Mouse (Mus musculus): ENCODE measurements around the gene Eps8l3. TPM values are rescaled to one million over a fixed set of nuclear protein-coding genes. Genes with fewer than 3 reads are reported as not detected.

Eps8l3 gene
- total RNA-seq (2014; fragmentation: Nextera tagmentation): not detected in 2 replicates
- total RNA-seq (2017): not detected in 2 replicates

- ATAC-seq (replicated peaks; ENCODE audit: poor library complexity, severe bottlenecking): no peak
Measured at GRCm38 (mm10) chr3:107877005-107877404, at the start of gene Eps8l3. Gene Eps8l3 (plus strand): TSS chr3:107877229.

GRCm38 (mm10) chr3:107827873-107828405 is 49.1 kb upstream of the Eps8l3 start:
- no peak for ATAC-seq (replicated peaks; ENCODE audit: poor library complexity, severe bottlenecking)

- ATAC-seq (replicated peaks; ENCODE audit: poor library complexity, severe bottlenecking): peak; percentile 14; the same call in 1 of the 2 replicates
Measured at GRCm38 (mm10) chr3:107828518-107828917, 48.5 kb upstream of the Eps8l3 start.

GRCm38 (mm10) chr3:107828997-107829396 is 48.0 kb upstream of the Eps8l3 start:
- ATAC-seq (replicated peaks; ENCODE audit: poor library complexity, severe bottlenecking): no peak

GRCm38 (mm10) chr3:107829625-107830024 is 47.4 kb upstream of the Eps8l3 start:
- ATAC-seq (replicated peaks; ENCODE audit: poor library complexity, severe bottlenecking): no peak

GRCm38 (mm10) chr3:107831875-107832554 is 45.0 kb upstream of the Eps8l3 start:
- no peak for ATAC-seq (replicated peaks; ENCODE audit: poor library complexity, severe bottlenecking)

GRCm38 (mm10) chr3:107832645-107833044 is 44.4 kb upstream of the Eps8l3 start:
- peak; percentile 54 for ATAC-seq (replicated peaks; ENCODE audit: poor library complexity, severe bottlenecking)

GRCm38 (mm10) chr3:107833370-107833769 is 43.7 kb upstream of the Eps8l3 start:
- no peak for ATAC-seq (replicated peaks; ENCODE audit: poor library complexity, severe bottlenecking)

- ATAC-seq (replicated peaks; ENCODE audit: poor library complexity, severe bottlenecking): no peak
Measured at GRCm38 (mm10) chr3:107833872-107834341, 43.1 kb upstream of the Eps8l3 start.

GRCm38 (mm10) chr3:107835301-107835700 is 41.7 kb upstream of the Eps8l3 start:
- no peak for ATAC-seq (replicated peaks; ENCODE audit: poor library complexity, severe bottlenecking)

GRCm38 (mm10) chr3:107839855-107840254 is 37.2 kb upstream of the Eps8l3 start:
- ATAC-seq (replicated peaks; ENCODE audit: poor library complexity, severe bottlenecking): no peak

GRCm38 (mm10) chr3:107840855-107841254 is 36.2 kb upstream of the Eps8l3 start:
- ATAC-seq (replicated peaks; ENCODE audit: poor library complexity, severe bottlenecking): no peak

GRCm38 (mm10) chr3:107841370-107841769 is 35.7 kb upstream of the Eps8l3 start:
- ATAC-seq (replicated peaks; ENCODE audit: poor library complexity, severe bottlenecking): no peak

- no peak for ATAC-seq (replicated peaks; ENCODE audit: poor library complexity, severe bottlenecking)
Measured at GRCm38 (mm10) chr3:107843406-107843805, 33.6 kb upstream of the Eps8l3 start.

GRCm38 (mm10) chr3:107844001-107844400 is 33.0 kb upstream of the Eps8l3 start:
- no peak for ATAC-seq (replicated peaks; ENCODE audit: poor library complexity, severe bottlenecking)

GRCm38 (mm10) chr3:107844499-107844898 is 32.5 kb upstream of the Eps8l3 start:
- no peak for ATAC-seq (replicated peaks; ENCODE audit: poor library complexity, severe bottlenecking)

GRCm38 (mm10) chr3:107846175-107846574 is 30.9 kb upstream of the Eps8l3 start:
- peak; percentile 39; the same call in 1 of the 2 replicates for ATAC-seq (replicated peaks; ENCODE audit: poor library complexity, severe bottlenecking)

GRCm38 (mm10) chr3:107846835-107847234 is 30.2 kb upstream of the Eps8l3 start:
- ATAC-seq (replicated peaks; ENCODE audit: poor library complexity, severe bottlenecking): no peak

- ATAC-seq (replicated peaks; ENCODE audit: poor library complexity, severe bottlenecking): no peak
Measured at GRCm38 (mm10) chr3:107848126-107848525, 28.9 kb upstream of the Eps8l3 start.

GRCm38 (mm10) chr3:107849000-107849692 is 27.9 kb upstream of the Eps8l3 start:
- ATAC-seq (replicated peaks; ENCODE audit: poor library complexity, severe bottlenecking): peak; percentile 36

GRCm38 (mm10) chr3:107849693-107850031 is 27.4 kb upstream of the Eps8l3 start:
- peak; percentile 4; the same call in 1 of the 2 replicates for ATAC-seq (replicated peaks; ENCODE audit: poor library complexity, severe bottlenecking)
